8 mouse cellular contexts compared by ENCODE assay signal in genomic region chr7:116031388-116031717, GRCm38 (mm10). TPM values are rescaled to one million over a fixed set of nuclear protein-coding genes. Genes with fewer than 3 reads are reported as not detected.
DNase-seq lines count a peak whose midpoint lies in the region; ATAC-seq and TF ChIP-seq lines count a peak whose summit lies in the region.

No protein-coding gene starts in this region.

- H3K9me3 ChIP-seq in intestine, embryonic 14.5 days (ENCODE audit: control insufficient read depth, low read length) = no peaks in the 10 kb centered on the region
- no peaks in the 10 kb centered on the region for H3K9me3 ChIP-seq in midbrain, embryonic 14.5 days (ENCODE audit: control insufficient read depth, low read length)

- H3K36me3 ChIP-seq in kidney, adult 2 months (ENCODE audit: control insufficient read depth, insufficient read depth, low read length) = no peaks in the 10 kb centered on the region
- no peaks in the 10 kb centered on the region for H3K36me3 ChIP-seq in intestine, embryonic 14.5 days (ENCODE audit: control insufficient read depth, insufficient read depth, low read length)
- no peaks in the 10 kb centered on the region for H3K36me3 ChIP-seq in midbrain, embryonic 14.5 days (ENCODE audit: control insufficient read depth, insufficient read depth, low read length)

- intact Hi-C loops in gastrocnemius, postnatal 36 days (cut with DNase I) = loop anchor here (5.0 kb wide), 2 partner anchors 279 to 564 kb away; no protein-coding TSS in a partner anchor

- no peak for ATAC-seq in intestine, embryonic 14.5 days (replicated peaks; ENCODE audit: low FRiP score, low TSS enrichment, low read depth)
- ATAC-seq in midbrain, embryonic 14.5 days (ENCODE audit: low FRiP score, low TSS enrichment) = no peak

- H3K9ac ChIP-seq in intestine, embryonic 14.5 days (ENCODE audit: low read length) = peak overlapping the region; percentile 73
- peak overlapping the region; percentile 67 for H3K9ac ChIP-seq in midbrain, embryonic 14.5 days (replicated peaks; ENCODE audit: low read length)

- WGBS in kidney, adult 2 months = 18% methylated on average over 14 of the region's 14 CpGs
- WGBS in intestine, embryonic 14.5 days = under 1% methylated on average over 14 of the region's 14 CpGs
- 1% methylated on average over 14 of the region's 14 CpGs for WGBS in midbrain, embryonic 14.5 days

- DNase-seq in kidney, adult 2 months = no peak
- no peak for DNase-seq in kidney, postnatal 25 days
- no peak for DNase-seq in intestine, embryonic 14.5 days (ENCODE audit: low spot score)
- DNase-seq in midbrain, embryonic 14.5 days = peak; percentile 66
- DNase-seq in urinary bladder, postnatal 36 days (ENCODE audit: low spot score in 2 of 2) = no peak
- DNase-seq in gastrocnemius, postnatal 36 days = no peak
- no peak for DNase-seq in right cerebral cortex, postnatal 14 days

- H3K27ac ChIP-seq in kidney, adult 2 months (ENCODE audit: insufficient read depth, low read depth, low read length) = no peak overlapping the region
- peak overlapping the region; percentile 86 for H3K27ac ChIP-seq in cortical plate, adult 2 months (ENCODE audit: insufficient read depth, low read length)
- H3K27ac ChIP-seq in intestine, embryonic 14.5 days (ENCODE audit: low read depth) = peak overlapping the region; percentile 68
- H3K27ac ChIP-seq in midbrain, embryonic 14.5 days (replicated peaks; ENCODE audit: low read depth, low read length) = peak overlapping the region; percentile 74

- H3K4me1 ChIP-seq in kidney, adult 2 months (ENCODE audit: control insufficient read depth, insufficient read depth, low read length) = no peaks in the 10 kb centered on the region
- no peaks in the 10 kb centered on the region for H3K4me1 ChIP-seq in cortical plate, adult 2 months (ENCODE audit: control insufficient read depth, insufficient read depth, low read length)
- H3K4me1 ChIP-seq in intestine, embryonic 14.5 days (replicated peaks; ENCODE audit: control insufficient read depth, insufficient read depth, low read length) = 0 out of 2 replicates have a peak, but pooled peaks cover 6% of the 10 kb centered on the region
- peaks cover 34% of the 10 kb centered on the region for H3K4me1 ChIP-seq in midbrain, embryonic 14.5 days (ENCODE audit: control insufficient read depth, insufficient read depth, low read length)

- peak overlapping the region; percentile 65 for H3K4me3 ChIP-seq in kidney, adult 2 months (ENCODE audit: insufficient read depth, low read depth, low read length)
- H3K4me3 ChIP-seq in cortical plate, adult 2 months (ENCODE audit: insufficient read depth, low read length) = peak overlapping the region; percentile 47
- peak overlapping the region; percentile 57 for H3K4me3 ChIP-seq in intestine, embryonic 14.5 days (ENCODE audit: low read depth, low read length)
- H3K4me3 ChIP-seq in midbrain, embryonic 14.5 days (replicated peaks; ENCODE audit: low read depth, low read length) = peak overlapping the region; percentile 57

- no peaks in the 10 kb centered on the region; the same call in 1 of the 2 replicates for H3K27me3 ChIP-seq in kidney, adult 2 months (replicated peaks; ENCODE audit: control insufficient read depth, insufficient read depth, low read length)
- peaks cover 28% of the 10 kb centered on the region for H3K27me3 ChIP-seq in intestine, embryonic 14.5 days (replicated peaks; ENCODE audit: control insufficient read depth, insufficient read depth, low read length)
- H3K27me3 ChIP-seq in midbrain, embryonic 14.5 days (ENCODE audit: control insufficient read depth, insufficient read depth, low read length) = peaks cover 12% of the 10 kb centered on the region

- no peak for TF ChIP-seq CTCF in kidney, adult 2 months (conservative IDR thresholded peaks at IDR 0.05; ENCODE audit: insufficient read depth, insufficient read length, low read depth, low read length)
- TF ChIP-seq CTCF in cortical plate, adult 2 months (IDR thresholded peaks at IDR 0.05; ENCODE audit: extremely low read depth, insufficient read depth, low read length) = no peak

- TF ChIP-seq POLR2A in kidney, adult 2 months (IDR thresholded peaks at IDR 0.05; ENCODE audit: low read depth, low read length) = no peak
- TF ChIP-seq POLR2A in cortical plate, adult 2 months (IDR thresholded peaks at IDR 0.05; ENCODE audit: extremely low read depth, insufficient read depth, low read length) = no peak

- peak overlapping the region; percentile 96 for H3K4me2 ChIP-seq in intestine, embryonic 14.5 days (ENCODE audit: low read length)
- H3K4me2 ChIP-seq in midbrain, embryonic 14.5 days (ENCODE audit: low read length) = peak overlapping the region; percentile 98

RNA-seq across cellular contexts. Expression of gene Sox6, which starts 7.2 kb away (rescaled TPM):
- polyA plus RNA-seq in kidney, adult 2 months (2012; rRNA removed) = 33.0 and 37.1 TPM in 2 replicates
- 9.4 and 9.8 TPM in 2 replicates for polyA plus RNA-seq in cortical plate, adult 2 months (2012; rRNA removed)
- 33.0 and 34.8 TPM in 2 replicates for polyA plus RNA-seq in intestine, embryonic 14.5 days (2014; fragmentation: Nextera tagmentation; extraction: Ambion mirVana)
- polyA plus RNA-seq in midbrain, embryonic 14.5 days (2014; fragmentation: Nextera tagmentation; extraction: Ambion mirVana) = 45.7 and 52.1 TPM in 2 replicates
- 100 to 1,000 TPM; 153 to 158 TPM for total RNA-seq in gastrocnemius, postnatal 36 days (2021)

RNA-seq across cellular contexts. Expression of gene 1110004F10Rik, which starts 7.8 kb away (rescaled TPM):
- 43.8 and 53.3 TPM in 2 replicates for polyA plus RNA-seq in kidney, adult 2 months (2012; rRNA removed)
- polyA plus RNA-seq in cortical plate, adult 2 months (2012; rRNA removed) = 122 and 126 TPM in 2 replicates
- polyA plus RNA-seq in intestine, embryonic 14.5 days (2014; fragmentation: Nextera tagmentation; extraction: Ambion mirVana) = 252 and 263 TPM in 2 replicates
- polyA plus RNA-seq in midbrain, embryonic 14.5 days (2014; fragmentation: Nextera tagmentation; extraction: Ambion mirVana) = 342 and 379 TPM in 2 replicates
- total RNA-seq in gastrocnemius, postnatal 36 days (2021) = 10 to 100 TPM; 41.9 to 44.8 TPM

RNA-seq across cellular contexts. Expression of gene Gm4353, which starts 53.1 kb away (rescaled TPM):
- polyA plus RNA-seq in kidney, adult 2 months (2012; rRNA removed) = 0.86 and 1.2 TPM in 2 replicates
- 1.1 and 1.2 TPM in 2 replicates for polyA plus RNA-seq in cortical plate, adult 2 months (2012; rRNA removed)
- 0.58 and 0.91 TPM in 2 replicates for polyA plus RNA-seq in intestine, embryonic 14.5 days (2014; fragmentation: Nextera tagmentation; extraction: Ambion mirVana)
- 0.45 and 1.3 TPM in 2 replicates for polyA plus RNA-seq in midbrain, embryonic 14.5 days (2014; fragmentation: Nextera tagmentation; extraction: Ambion mirVana)
- total RNA-seq in gastrocnemius, postnatal 36 days (2021) = 1 to 10 TPM; 1.7 to 1.8 TPM
